In the genomic region with DNA sequence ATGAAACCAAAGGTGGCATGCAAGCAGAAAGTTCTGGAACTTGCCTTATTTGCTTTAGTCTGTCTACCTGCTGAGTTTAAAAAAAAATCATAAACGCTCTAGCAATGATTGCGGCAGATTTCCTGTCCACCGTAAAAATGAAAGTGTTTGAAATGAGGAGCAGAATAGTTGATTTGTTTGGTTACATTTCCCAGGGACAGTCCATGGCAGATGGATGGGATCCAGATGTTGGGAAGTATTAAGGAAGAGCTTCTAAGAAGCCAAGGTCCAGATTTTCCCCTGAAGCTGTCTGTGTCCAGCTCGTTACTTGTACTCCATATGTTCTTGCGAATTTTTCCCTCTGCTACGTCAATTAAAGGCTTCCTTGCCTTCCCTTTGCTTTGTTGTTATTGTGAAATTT, we compare ENCODE assay signal across 23 mouse cellular contexts.
DNase-seq lines count a peak whose midpoint lies in the region; ATAC-seq and TF ChIP-seq lines count a peak whose summit lies in the region.
"Had no signal": no experiment of that assay in that cellular context is flagged by ENCODE, and none has a peak within 500 bp of the region (broad histone marks: within the 10 kb centered on the region; RNA-seq: fewer than 3 reads in every experiment).

No protein-coding gene starts in this region.

- H3K36me3 ChIP-seq in limb, embryonic 12.5 days: no peaks in the 10 kb centered on the region
- no peaks in the 10 kb centered on the region for H3K36me3 ChIP-seq in limb, embryonic 10.5 days
- no peaks in the 10 kb centered on the region for H3K36me3 ChIP-seq in hindbrain, embryonic 12.5 days
- H3K36me3 ChIP-seq: forebrain, embryonic 15.5 days; G1E; heart, embryonic 13.5 days; neural tube, embryonic 13.5 days had no signal

- intact Hi-C loops in gastrocnemius, adult 2 months (cut with DNase I): no loop called here
- intact Hi-C loops in gastrocnemius, postnatal 36 days (cut with DNase I): no loop called here

- H3K27ac ChIP-seq in gastrocnemius, adult 2 months: peak overlapping the region; percentile 16; the same call in 1 of the 2 replicates
- peak overlapping the region; percentile 59 for H3K27ac ChIP-seq in limb, embryonic 12.5 days
- H3K27ac ChIP-seq in limb, embryonic 10.5 days: no peak overlapping the region
- no peak overlapping the region for H3K27ac ChIP-seq in hindbrain, embryonic 12.5 days
- H3K27ac ChIP-seq: forebrain, embryonic 15.5 days; heart, embryonic 13.5 days; hindbrain, postnatal 0 days; left cerebral cortex, adult 2 months; neural tube, embryonic 13.5 days had no signal

- H3K27me3 ChIP-seq in limb, embryonic 12.5 days: no peaks in the 10 kb centered on the region; the same call in 1 of the 2 replicates
- no peaks in the 10 kb centered on the region for H3K27me3 ChIP-seq in limb, embryonic 10.5 days (ENCODE audit: low read depth, poor library complexity, severe bottlenecking)
- H3K27me3 ChIP-seq in hindbrain, embryonic 12.5 days: no peaks in the 10 kb centered on the region
- H3K27me3 ChIP-seq: forebrain, embryonic 15.5 days; heart, embryonic 13.5 days; neural tube, embryonic 13.5 days had no signal

- H3K4me2 ChIP-seq in limb, embryonic 12.5 days: peak overlapping the region; percentile 17; the same call in 1 of the 2 replicates
- no peak overlapping the region for H3K4me2 ChIP-seq in hindbrain, embryonic 12.5 days (replicated peaks)
- H3K4me2 ChIP-seq: forebrain, embryonic 15.5 days; heart, embryonic 13.5 days; neural tube, embryonic 13.5 days had no signal

- DNase-seq in gastrocnemius, adult 2 months: no peak
- DNase-seq in gastrocnemius, postnatal 36 days: no peak
- no peak for DNase-seq in limb, embryonic 10.5 days (ENCODE audit: low spot score)
- peak; percentile 42 for DNase-seq in embryo, embryonic 10.5 days (ENCODE audit: low spot score)
- DNase-seq in forelimb bud, embryonic 11.5 days (ENCODE audit: low read depth, low spot score): peak; percentile 63
- DNase-seq in layer of hippocampus, postnatal 25 days (ENCODE audit: extremely low spot score in 1 of 2, low spot score in 1 of 2): no peak
- DNase-seq: adrenal gland, postnatal 25 days; cerebellum, adult 11 months; cerebellum, postnatal 10 days; heart, postnatal 36 days; kidney, adult 18-20 months; kidney, postnatal 36 days; lung, adult 2 months; midbrain, embryonic 14.5 days; right cerebral cortex, postnatal 25 days had no signal

- H3K4me1 ChIP-seq in limb, embryonic 12.5 days (replicated peaks): peaks cover 36% of the 10 kb centered on the region
- peaks cover 49% of the 10 kb centered on the region for H3K4me1 ChIP-seq in limb, embryonic 10.5 days
- peaks cover 12% of the 10 kb centered on the region for H3K4me1 ChIP-seq in hindbrain, embryonic 12.5 days

- WGBS in limb, embryonic 12.5 days: 14% methylated on average over 6 of the region's 6 CpGs
- 27% methylated on average over 6 of the region's 6 CpGs for WGBS in limb, embryonic 10.5 days
- WGBS in hindbrain, embryonic 12.5 days: 75% methylated on average over 6 of the region's 6 CpGs

- no peak for ATAC-seq in limb, embryonic 12.5 days (ENCODE audit: insufficient number of reproducible peaks, insufficient read depth, low FRiP score, low TSS enrichment, low read depth)
- ATAC-seq in hindbrain, embryonic 12.5 days (ENCODE audit: low FRiP score): no peak
- ATAC-seq: forebrain, embryonic 15.5 days; hindbrain, postnatal 0 days had no signal

- H3K9ac ChIP-seq in limb, embryonic 12.5 days (replicated peaks): no peak overlapping the region
- no peak overlapping the region for H3K9ac ChIP-seq in hindbrain, embryonic 12.5 days
- H3K9ac ChIP-seq: forebrain, embryonic 15.5 days; heart, embryonic 13.5 days; neural tube, embryonic 13.5 days had no signal

- H3K4me3 ChIP-seq in gastrocnemius, adult 2 months: no peak overlapping the region
- H3K4me3 ChIP-seq in limb, embryonic 12.5 days (replicated peaks): no peak overlapping the region
- no peak overlapping the region for H3K4me3 ChIP-seq in limb, embryonic 10.5 days
- no peak overlapping the region for H3K4me3 ChIP-seq in hindbrain, embryonic 12.5 days
- H3K4me3 ChIP-seq: forebrain, embryonic 15.5 days; heart, embryonic 13.5 days; left cerebral cortex, adult 2 months; neural tube, embryonic 13.5 days had no signal

- TF ChIP-seq CTCF in gastrocnemius, adult 2 months (IDR thresholded peaks at IDR 0.05): no peak

- H3K9me3 ChIP-seq in limb, embryonic 12.5 days: no peaks in the 10 kb centered on the region
- no peaks in the 10 kb centered on the region for H3K9me3 ChIP-seq in limb, embryonic 10.5 days (replicated peaks)
- H3K9me3 ChIP-seq in hindbrain, embryonic 12.5 days (replicated peaks): no peaks in the 10 kb centered on the region
- H3K9me3 ChIP-seq: forebrain, embryonic 15.5 days; heart, embryonic 13.5 days; neural tube, embryonic 13.5 days had no signal

Comparison
In these comparisons a context has a peak if more than half of its experiments do, and no peak if none do; other contexts are left out.
1. H3K27ac ChIP-seq: peak in gastrocnemius, adult 2 months (single experiment) and limb, embryonic 12.5 days (single experiment); none in limb, embryonic 10.5 days (single experiment) and hindbrain, embryonic 12.5 days (single experiment).
2. DNase-seq: peak in embryo, embryonic 10.5 days (single experiment) and forelimb bud, embryonic 11.5 days (single experiment); none in gastrocnemius, adult 2 months (single experiment), gastrocnemius, postnatal 36 days (0 of 2), limb, embryonic 10.5 days (single experiment) and layer of hippocampus, postnatal 25 days (0 of 2).